Mouse (Mus musculus): ENCODE measurements around the gene Cacna1g. TPM values are rescaled to one million over a fixed set of nuclear protein-coding genes. Genes with fewer than 3 reads are reported as not detected.
A peak's percentile ranks its signal among the peaks of the same experiment; 100 is the strongest.

Cacna1g gene
- 10 to 100 TPM; 61.0 to 74.0 TPM for total RNA-seq (2021)
- long read RNA-seq, experiment 1, full-length matches to known transcripts, result 1 of 14 reads
- long read RNA-seq, experiment 1, partial matches to known transcripts, result 8 of 14 reads
- long read RNA-seq, experiment 1, other reads (novel, unspliced or antisense), result 5 of 14 reads
- long read RNA-seq, experiment 2, partial matches to known transcripts, result 7 of 19 reads
- long read RNA-seq, experiment 2, other reads (novel, unspliced or antisense), result 11 of 19 reads

GRCm38 (mm10) chr11:94473707-94474543 is at the start of gene Cacna1g:
Cacna1g (minus strand) TSS chr11:94474198.
- DNase-seq (ENCODE audit: low spot score in 2 of 2), result peak; percentile 80 to 90
- no peak for TF ChIP-seq CTCF (conservative IDR thresholded peaks at IDR 0.05)
- peak within 1 kb of the TSS; percentile 68 for H3K27ac ChIP-seq
- peak within 1 kb of the TSS; percentile 77 for H3K4me3 ChIP-seq

GRCm38 (mm10) chr11:94521219-94521843 is 47.3 kb upstream of the Cacna1g start, which contains the start of gene Mycbpap:
Mycbpap (minus strand) TSS chr11:94521742.
- DNase-seq (ENCODE audit: low spot score in 2 of 2), result peak; percentile 25 to 36
- Histone ChIP-seq H3K4me3 (peak within 1 kb of the TSS; percentile 75), H3K27ac (peak within 1 kb of the TSS; percentile 56)
- TF ChIP-seq CTCF (conservative IDR thresholded peaks at IDR 0.05), result peak; percentile 33

GRCm38 (mm10) chr11:94513452-94513851 is 39.5 kb upstream of the Cacna1g start:
- Histone ChIP-seq H3K4me3 (no peak overlapping the region), H3K27ac (no peak overlapping the region)
- no peak for DNase-seq (ENCODE audit: low spot score in 2 of 2)
- no peak for TF ChIP-seq CTCF (conservative IDR thresholded peaks at IDR 0.05)

- no peak for TF ChIP-seq CTCF (conservative IDR thresholded peaks at IDR 0.05)
- no peak for DNase-seq (ENCODE audit: low spot score in 2 of 2)
- no peak overlapping the region for H3K4me3 ChIP-seq
- no peak overlapping the region for H3K27ac ChIP-seq
Observed at GRCm38 (mm10) chr11:94508976-94509375, 35.0 kb upstream of the Cacna1g start.

GRCm38 (mm10) chr11:94501482-94501881 is 27.5 kb upstream of the Cacna1g start:
- TF ChIP-seq CTCF (conservative IDR thresholded peaks at IDR 0.05), result no peak
- no peak overlapping the region for H3K27ac ChIP-seq
- no peak for DNase-seq (ENCODE audit: low spot score in 2 of 2)
- H3K4me3 ChIP-seq, result no peak overlapping the region

GRCm38 (mm10) chr11:94500362-94500761 is 26.4 kb upstream of the Cacna1g start:
- no peak for TF ChIP-seq CTCF (conservative IDR thresholded peaks at IDR 0.05)
- no peak overlapping the region for H3K27ac ChIP-seq
- DNase-seq (ENCODE audit: low spot score in 2 of 2), result no peak
- H3K4me3 ChIP-seq, result no peak overlapping the region

- H3K27ac ChIP-seq, result no peak within 1 kb of the TSS
- H3K4me3 ChIP-seq, result peak within 1 kb of the TSS; percentile 42
- no peak for TF ChIP-seq CTCF (conservative IDR thresholded peaks at IDR 0.05)
- DNase-seq (ENCODE audit: low spot score in 2 of 2), result no peak
Observed at GRCm38 (mm10) chr11:94499661-94500152, 25.7 kb upstream of the Cacna1g start, which contains the start of gene Epn3. Epn3 (minus strand) TSS chr11:94499974.

- H3K4me3 ChIP-seq, result peak overlapping the region; percentile 30
- no peak for TF ChIP-seq CTCF (conservative IDR thresholded peaks at IDR 0.05)
- no peak overlapping the region for H3K27ac ChIP-seq
- peak; percentile 33 to 77 for DNase-seq (ENCODE audit: low spot score in 2 of 2)
Observed at GRCm38 (mm10) chr11:94499035-94499434, 25.0 kb upstream of the Cacna1g start.

- DNase-seq (ENCODE audit: low spot score in 2 of 2), result peak; percentile 53 to 61
- H3K4me3 ChIP-seq, result peak overlapping the region; percentile 30
- no peak overlapping the region for H3K27ac ChIP-seq
- TF ChIP-seq CTCF (conservative IDR thresholded peaks at IDR 0.05), result no peak
Observed at GRCm38 (mm10) chr11:94498093-94498996, 24.3 kb upstream of the Cacna1g start.

GRCm38 (mm10) chr11:94495415-94495814 is 21.4 kb upstream of the Cacna1g start:
- no peak for TF ChIP-seq CTCF (conservative IDR thresholded peaks at IDR 0.05)
- Histone ChIP-seq H3K4me3 (no peak overlapping the region), H3K27ac (no peak overlapping the region)
- DNase-seq (ENCODE audit: low spot score in 2 of 2), result no peak

- H3K27ac ChIP-seq, result no peak overlapping the region
- DNase-seq (ENCODE audit: low spot score in 2 of 2), result no peak
- TF ChIP-seq CTCF (conservative IDR thresholded peaks at IDR 0.05), result no peak
- H3K4me3 ChIP-seq, result no peak overlapping the region
Observed at GRCm38 (mm10) chr11:94491749-94492099, 17.7 kb upstream of the Cacna1g start.
